Mouse (Mus musculus) liver (tissue): ENCODE measurements around the gene Cxcr4.

Source experiments
- DNase-seq: peaks from one replicate; pipeline ENCODE4 v3.0.0-alpha.2; 2020; ENCODE audit warnings: mixed read lengths

Gene Cxcr4

DNA sequence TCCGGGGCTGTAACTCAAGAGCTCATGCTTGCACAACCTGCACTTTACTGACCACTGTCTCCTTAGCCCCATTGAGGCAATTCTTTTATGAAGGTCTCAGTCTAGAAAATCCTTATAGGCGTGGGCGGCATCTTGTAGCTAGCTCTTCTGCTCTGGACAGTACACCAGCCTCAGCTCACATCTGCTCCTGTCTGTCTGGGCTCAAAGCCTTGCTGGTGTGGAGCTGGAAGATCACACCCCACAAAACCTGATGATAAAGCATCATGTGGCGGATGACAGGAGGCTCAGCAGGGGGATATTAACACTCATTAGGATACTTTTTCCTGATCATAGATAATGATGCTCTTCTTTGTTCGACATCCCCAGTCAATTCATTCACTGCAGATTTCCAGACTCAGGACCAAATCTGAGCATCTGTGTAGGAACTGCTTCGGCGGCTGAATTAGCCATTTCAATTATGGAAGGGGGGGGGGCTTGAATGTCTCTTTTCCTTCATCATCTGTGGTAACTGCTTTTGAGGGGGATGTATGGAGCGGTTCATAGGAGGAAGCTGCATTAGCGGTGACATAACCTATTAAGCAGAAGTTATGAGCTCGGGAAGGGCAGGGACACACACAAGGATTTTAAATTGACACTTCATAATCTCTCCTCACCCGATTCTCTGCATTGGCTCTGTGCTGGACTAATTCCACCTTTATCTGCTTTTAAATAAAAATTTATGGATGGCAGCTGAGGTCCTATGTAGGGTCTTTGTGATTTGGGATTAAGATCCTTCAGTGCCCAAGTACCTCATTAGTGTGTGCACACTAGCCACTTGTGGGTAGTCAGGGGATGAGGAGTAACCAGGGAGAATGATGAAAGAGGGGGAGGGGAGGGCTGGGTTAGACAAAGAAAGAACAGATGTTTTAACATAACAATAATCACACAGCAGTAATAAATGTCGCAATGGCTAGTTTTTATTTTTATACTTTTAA, 24.6 kb downstream of the Cxcr4 start:
- no peak for DNase-seq

DNA sequence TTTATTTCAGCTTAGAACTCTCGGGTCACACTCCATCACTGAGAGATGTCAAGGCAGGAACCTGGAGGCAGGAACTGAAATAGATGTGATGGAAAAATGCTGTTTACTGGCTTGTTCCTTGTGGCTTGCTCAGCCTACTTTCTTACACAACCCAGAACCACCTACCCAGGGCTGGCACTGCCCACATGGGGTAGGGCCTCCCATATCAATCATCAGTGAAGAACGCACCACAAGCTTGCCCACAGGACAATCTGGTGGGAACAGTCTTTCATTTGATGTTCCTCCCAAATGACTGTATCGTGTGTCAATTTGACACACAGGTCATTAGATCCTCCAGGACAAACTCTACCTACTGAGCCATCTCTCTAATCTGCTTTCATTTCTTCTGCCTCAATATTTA, 28.2 kb downstream of the Cxcr4 start:
- DNase-seq, result no peak

DNA sequence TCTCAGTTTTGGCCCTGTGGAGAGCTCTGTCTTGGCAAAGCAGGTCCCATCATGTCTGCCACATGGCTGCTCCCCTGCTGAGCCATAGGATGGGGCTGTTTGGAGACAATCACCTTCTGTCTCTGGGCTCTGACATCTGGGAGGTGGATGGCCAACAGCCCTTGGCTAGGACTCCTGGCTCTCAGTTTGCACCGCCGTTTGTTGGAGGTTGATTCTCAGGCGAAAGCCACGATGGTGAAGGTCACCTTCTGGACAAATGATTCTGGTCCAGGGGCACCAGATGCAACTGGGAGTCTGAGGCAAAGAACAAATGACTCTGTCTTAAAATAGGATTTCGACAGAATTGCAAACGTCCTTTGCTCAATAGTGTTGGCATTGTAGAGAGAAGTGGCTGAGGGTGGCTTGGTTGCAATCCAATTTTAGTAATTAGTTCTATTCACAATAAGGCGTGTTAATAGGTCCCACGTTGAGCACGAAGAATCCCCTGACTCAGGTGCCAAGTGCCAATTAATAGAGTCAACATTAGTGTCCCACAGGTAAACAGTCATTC, 30.7 kb downstream of the Cxcr4 start:
- DNase-seq, result no peak

DNA sequence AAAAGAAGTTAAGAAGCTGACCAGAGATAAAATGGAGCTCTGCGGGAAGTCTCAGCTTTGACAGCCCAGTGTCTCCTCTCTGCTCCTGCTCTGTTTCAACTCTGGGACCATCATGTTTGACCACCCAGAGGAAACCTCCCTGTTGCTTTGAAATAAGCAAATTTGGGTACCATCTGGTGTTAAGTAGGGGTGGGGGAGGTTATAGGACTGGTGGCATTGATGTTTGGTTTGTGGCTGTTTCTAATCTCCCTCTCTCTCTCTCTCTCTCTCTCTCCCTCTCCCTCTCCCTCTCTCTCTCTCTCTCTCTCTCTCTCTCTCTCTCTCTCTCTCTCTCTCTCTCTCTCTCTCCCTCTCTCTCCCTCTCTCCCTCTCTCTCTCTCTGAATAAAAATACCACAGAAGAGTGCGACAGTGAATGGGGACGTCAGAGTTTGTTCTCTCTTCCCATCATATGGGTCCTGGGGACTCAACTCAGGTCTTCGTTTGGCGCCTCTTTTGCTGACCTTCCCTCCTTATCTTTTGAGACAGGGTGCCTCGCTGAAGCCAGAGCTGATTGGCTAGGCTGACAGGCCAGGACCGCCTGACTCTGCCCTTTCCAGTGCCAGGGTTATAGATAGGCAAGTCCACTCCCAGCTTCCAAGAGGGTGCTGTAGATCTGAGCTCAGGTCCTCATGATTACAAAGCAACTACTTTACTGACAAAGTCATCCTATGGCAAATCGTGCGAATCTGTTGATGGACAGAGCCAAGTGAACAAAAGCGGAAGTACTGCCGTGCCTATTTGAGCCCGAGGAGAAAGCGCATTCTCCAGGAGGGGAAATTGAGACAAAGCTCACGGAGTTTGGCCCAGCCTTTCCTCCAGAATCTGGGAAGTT, 31.4 kb downstream of the Cxcr4 start:
- peak; percentile 80 for DNase-seq

DNA sequence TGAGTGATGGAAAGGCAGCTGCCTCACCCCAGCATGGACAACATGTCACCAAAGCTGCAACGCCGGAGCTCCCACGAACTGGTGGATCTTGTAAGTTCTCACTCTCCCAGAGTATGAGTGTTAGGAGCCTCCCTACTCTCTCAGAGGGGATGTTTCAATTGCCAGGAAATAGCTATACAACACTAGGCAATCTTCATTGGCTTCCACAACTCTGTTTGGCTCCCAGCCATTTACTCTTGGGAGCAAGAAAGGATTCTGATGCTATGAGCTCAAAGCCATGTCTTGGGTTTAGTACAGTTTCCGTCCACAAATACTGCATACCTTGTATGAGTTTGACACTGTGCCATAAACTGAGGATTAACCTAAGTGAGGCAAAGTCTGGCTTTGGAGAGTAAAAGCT, 34.1 kb downstream of the Cxcr4 start:
- no peak for DNase-seq

DNA sequence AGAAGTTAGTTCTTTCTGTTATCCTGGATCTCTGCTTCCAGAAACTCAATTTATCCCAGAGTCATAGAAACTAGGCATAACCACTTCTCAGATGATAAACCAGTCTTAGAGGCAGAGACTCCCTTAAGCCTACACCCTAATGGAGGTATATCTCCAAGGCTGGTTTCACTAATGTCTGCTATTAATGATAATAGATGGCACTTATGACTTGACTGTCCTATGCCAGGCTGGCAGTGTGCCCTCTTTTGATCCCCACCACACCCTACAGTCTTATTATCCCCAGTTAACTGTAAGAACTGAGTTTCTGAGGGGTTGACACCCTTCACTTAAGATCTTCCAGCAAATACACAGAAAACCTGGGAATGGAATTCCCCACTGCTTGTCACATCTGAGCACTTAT, 39.5 kb downstream of the Cxcr4 start:
- no peak for DNase-seq

DNA sequence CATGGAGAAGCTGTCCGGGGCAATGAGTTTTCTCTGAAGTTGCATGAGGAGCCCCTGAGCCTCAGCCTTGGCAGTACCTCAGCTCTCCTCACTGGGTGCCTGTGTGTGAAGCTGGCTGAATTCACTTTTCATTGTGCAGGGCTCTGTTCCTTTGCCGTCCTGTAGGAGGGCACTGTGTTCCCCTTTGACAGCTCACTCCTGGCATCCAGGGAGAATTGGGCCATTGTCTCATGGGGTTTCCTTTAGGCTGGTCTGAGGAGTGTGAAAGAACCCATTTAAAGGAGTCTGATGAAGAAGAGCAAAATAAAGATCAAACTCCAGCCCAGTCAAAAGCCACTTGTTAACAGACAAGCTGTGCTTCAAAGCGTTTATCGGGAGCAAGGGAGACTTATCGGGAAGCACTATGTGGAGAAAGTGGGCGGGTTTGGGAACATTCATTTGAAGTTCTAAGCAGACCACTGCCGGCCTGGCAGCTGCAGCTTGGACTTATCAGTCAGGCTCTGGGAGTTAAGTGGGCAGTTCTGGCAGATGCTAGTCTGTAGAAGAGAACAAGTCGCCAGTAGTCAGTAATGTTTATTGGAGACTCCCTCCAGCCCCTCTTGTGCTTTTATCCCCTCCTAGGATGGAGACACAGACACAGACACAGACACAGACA, 40.2 kb downstream of the Cxcr4 start:
- no peak for DNase-seq

DNA sequence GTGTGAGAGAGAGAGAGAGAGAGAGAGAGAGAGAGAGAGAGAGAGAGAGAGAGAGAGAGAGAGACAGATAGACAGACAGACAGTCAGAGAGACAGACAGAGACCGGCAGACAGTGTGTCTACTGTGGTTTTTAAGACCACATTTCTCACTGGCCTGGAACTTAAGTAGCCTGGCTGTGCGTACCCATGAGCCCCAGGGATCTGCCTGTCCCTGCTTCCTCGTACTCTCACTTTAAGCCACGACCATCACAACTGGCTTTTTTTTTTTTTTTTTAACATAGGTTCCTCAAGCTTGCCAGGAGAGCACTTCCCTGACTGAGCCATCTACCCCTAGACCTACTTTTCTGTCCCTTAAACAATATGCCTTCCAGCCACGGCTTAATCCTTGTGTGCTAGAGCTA, 42.7 kb downstream of the Cxcr4 start:
- no peak for DNase-seq

DNA sequence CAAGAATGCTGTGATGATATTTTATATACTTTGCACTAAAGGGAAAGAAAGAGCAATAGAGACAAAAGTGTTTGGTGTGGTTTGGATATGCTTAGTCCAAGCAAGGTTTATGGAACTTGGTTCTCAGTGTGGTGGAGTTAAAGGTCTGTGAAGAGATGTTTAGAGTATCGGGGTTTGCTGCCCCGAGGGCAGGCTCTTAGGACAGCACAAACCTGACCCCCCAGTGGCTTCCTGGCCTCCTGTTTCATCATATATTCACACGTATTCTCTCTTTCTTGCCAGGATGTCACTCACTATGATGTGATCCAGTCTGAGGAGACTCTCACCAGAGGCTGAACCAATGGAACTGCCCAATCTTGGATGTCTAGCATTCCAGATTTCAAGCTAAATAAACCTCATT, 43.1 kb downstream of the Cxcr4 start:
- DNase-seq, result no peak

DNA sequence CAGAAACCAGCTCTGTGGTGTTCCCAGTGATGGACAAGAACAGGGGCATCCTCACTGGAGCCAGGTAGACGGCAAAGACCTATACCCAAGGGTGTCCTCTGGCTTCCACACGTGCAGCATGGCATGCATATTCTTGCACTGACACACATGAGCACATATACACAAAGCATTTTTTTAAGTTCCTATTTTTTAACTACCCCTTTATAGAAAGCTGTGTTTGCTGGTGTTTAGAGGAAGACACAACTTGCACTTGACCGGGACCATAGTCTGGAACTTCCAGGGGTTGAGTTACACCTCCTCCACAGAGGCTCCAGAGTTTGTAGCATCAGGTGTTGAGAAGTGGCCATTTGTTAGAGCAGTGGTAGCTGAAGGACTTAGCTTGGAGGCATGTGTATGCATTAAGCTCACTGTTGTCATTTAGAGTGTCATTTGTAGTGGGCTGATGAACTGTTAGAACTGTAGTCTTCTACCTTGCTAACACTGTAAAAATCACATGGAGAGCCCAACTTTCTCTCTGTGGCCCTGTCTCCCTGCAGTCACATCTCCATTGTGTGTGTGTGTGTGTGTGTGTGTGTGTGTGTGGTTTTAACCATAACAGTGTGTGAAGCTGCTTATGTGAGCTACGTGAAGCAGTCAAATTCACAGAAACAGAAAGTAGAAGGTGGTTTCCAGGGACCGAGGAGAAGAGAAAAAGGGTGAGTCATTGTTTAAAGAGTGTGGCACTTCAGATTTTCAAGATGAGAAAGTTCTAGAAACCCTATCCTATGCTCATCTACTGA, 43.7 kb downstream of the Cxcr4 start:
- no peak for DNase-seq

DNA sequence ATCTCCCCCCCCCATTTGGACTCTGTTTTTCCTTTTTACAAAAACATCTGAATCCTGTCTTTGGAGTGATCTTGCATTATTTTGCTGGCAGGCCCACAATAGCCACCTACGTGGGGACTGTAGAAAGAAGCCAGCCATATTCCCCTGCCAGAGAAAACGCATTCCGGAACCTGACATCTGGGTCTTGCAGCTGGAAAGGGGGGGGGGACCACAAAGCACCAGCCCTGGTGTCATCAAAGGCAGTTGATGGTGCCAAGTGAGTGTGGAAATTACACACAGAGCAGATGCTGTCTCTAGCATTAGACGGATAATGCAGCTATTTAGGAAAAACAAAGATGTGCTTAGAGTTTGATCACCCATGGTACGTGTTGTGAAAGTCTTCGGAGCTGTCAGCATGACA, 46.4 kb downstream of the Cxcr4 start:
- no peak for DNase-seq

DNA sequence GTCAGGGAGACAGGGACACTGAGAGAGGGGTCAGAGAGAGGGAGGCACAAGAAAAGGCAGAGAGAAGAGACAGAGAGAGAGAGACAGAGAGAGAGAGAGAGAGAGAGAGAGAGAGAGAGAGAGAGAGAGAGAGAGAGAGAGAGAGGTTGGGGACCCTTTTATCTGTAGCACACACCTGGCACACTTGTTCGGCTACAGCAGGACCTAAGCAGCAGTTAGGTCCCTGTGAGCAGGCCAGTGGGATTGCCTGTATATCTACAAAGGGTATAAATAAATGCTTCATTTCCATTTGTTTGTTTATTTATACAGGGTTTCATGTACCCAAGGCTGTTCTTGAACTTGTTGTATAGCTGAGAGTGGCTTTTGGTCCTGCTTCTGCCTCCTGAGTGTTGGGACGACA, 49.0 kb downstream of the Cxcr4 start:
- DNase-seq, result no peak

DNA sequence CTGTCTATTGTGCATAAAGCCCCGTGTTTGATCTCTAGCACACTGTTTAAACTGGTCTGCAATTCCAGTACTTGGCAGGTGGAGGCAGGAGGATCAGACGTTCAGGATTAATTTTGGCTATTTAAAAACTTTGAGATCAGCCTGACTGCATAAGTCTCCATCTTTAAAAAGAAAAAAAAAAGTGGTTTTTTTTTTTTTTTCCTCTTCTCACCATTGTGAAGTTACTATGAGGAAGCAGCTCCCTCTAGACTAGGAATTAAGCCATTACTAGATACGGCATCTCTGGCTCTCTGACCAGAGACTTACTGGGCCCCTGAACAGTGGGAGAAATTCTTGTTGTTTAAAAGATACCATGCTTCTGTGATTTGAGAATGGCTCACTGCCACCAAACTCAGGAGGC, 49.5 kb downstream of the Cxcr4 start:
- DNase-seq, result no peak

DNA sequence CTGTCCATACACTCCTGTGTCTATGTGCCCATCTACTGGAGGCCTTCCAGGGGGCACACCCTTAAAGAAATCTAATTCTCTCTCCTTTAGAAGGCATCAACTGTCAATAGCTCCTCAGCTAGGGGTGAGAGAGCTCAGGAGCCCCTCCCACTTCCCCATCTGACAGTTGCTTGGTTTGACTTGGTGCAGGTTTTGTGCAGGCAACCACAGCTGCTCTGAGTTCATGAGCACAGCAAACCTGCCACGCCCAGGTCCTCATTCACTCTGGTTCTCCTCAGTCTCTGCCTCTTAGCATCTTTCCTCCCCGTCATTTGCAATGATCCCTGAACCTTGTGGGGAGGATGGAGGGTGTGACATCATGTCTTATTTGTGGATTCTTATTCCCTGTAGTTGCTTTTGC, 51.9 kb downstream of the Cxcr4 start:
- no peak for DNase-seq

DNA sequence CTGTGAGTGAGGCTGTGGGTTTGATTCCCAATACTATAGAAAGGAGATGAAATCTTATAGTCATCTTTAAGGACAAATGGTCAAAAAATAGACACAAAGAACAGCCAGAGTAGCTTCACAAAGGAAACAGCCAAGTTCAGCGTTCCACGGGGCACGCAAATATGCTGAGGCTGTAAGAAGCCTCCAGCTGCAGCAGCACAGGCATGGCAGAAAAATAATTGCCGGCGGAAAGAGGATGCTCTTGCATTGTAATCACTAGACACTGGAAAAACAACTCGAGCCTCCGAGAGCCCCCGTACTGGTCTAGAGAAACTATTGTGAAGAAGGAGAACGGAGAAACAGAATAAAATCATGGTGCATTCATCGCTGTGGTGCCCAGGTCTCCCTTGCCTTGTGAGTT, 52.5 kb downstream of the Cxcr4 start:
- DNase-seq, result no peak
